Mouse (Mus musculus): ENCODE data around the gene Pde4d. TPM values are rescaled to one million over a fixed set of nuclear protein-coding genes. Genes with fewer than 3 reads are reported as not detected.

Gene Pde4d
- polyA plus RNA-seq (2014; fragmentation: Nextera tagmentation; extraction: Ambion mirVana): 9.1 and 14.8 TPM in 2 replicates

GRCm38 (mm10) chr13:108449116-108450097 lies at the start of gene Pde4d:
Gene Pde4d (plus strand): TSS chr13:108449948.
- Histone ChIP-seq H3K4me2 (replicated peaks; ENCODE audit: low read depth, low read length) (no peak within 1 kb of the TSS), H3K9me3 (ENCODE audit: control insufficient read depth, low read length) (no peaks in the 10 kb centered on the region), H3K4me3 (ENCODE audit: low read length) (no peak within 1 kb of the TSS), H3K36me3 (ENCODE audit: control insufficient read depth, insufficient read depth, low read length) (no peaks in the 10 kb centered on the region), H3K4me1 (ENCODE audit: control insufficient read depth, insufficient read depth, low read length) (0 out of 2 replicates have a peak, but pooled peaks cover 3% of the 10 kb centered on the region), H3K27me3 (ENCODE audit: control insufficient read depth, insufficient read depth, low read length) (no peaks in the 10 kb centered on the region), H3K9ac (ENCODE audit: low read depth, low read length) (no peak within 1 kb of the TSS), H3K27ac (ENCODE audit: low read depth, low read length) (no peak within 1 kb of the TSS)
- WGBS: 15% methylated on average over 10 of the region's 10 CpGs
- peak; percentile 76; the same call in 1 of the 2 replicates for ATAC-seq (ENCODE audit: low FRiP score, low TSS enrichment)

DNA sequence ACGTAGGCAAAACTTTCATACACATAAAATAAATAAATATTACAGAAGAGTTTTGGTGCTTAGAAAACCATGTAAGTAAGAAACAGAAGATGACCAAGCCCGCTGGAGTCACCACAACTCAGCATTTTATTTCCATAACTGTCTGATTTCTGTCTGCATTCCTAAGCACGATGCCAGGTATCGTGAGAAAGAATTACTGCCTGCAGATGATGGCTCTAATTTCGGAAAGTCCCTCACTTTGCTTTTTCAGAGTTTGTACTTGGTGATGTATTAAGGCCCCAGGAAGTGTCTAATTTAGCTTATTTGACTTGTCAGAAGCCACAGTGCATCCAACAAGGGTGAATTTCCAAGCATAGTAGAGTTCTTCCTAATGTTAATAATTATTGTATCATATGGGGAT lies 46.6 kb upstream of the Pde4d start:
- Histone ChIP-seq H3K9me3 (ENCODE audit: control insufficient read depth, low read length) (no peaks in the 10 kb centered on the region), H3K27ac (ENCODE audit: low read depth, low read length) (no peak overlapping the region), H3K9ac (ENCODE audit: low read depth, low read length) (no peak overlapping the region), H3K4me3 (ENCODE audit: low read length) (no peak overlapping the region), H3K4me1 (ENCODE audit: control insufficient read depth, insufficient read depth, low read length) (no peaks in the 10 kb centered on the region), H3K27me3 (ENCODE audit: control insufficient read depth, insufficient read depth, low read length) (no peaks in the 10 kb centered on the region), H3K4me2 (replicated peaks; ENCODE audit: low read depth, low read length) (no peak overlapping the region), H3K36me3 (ENCODE audit: control insufficient read depth, insufficient read depth, low read length) (no peaks in the 10 kb centered on the region)
- ATAC-seq (ENCODE audit: low FRiP score, low TSS enrichment): no peak
- 81% methylated on average over 5 of the region's 5 CpGs for WGBS

DNA sequence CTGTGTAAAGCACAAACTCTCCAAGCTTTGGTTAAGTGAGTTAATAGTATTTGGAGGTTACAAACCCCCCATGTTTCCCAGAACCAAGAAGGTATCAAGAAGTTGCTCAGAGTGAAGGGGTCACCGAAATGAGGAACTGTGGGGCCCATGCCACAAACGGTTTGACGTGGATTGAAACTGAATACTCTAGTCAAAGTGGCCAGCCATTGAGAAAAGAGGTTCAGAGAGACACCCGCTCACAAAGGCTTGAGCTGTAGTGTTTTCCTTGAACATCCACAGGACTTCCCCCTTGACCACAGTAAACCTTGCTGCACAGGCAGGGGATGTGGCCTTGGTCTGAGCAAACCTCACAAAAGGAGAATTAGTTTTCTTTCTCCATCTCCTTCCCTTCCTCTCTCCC lies 45.4 kb upstream of the Pde4d start:
- H3K36me3 ChIP-seq (ENCODE audit: control insufficient read depth, insufficient read depth, low read length): no peaks in the 10 kb centered on the region
- no peaks in the 10 kb centered on the region for H3K9me3 ChIP-seq (ENCODE audit: control insufficient read depth, low read length)
- no peak overlapping the region for H3K27ac ChIP-seq (ENCODE audit: low read depth, low read length)
- H3K9ac ChIP-seq (ENCODE audit: low read depth, low read length): no peak overlapping the region
- H3K27me3 ChIP-seq (ENCODE audit: control insufficient read depth, insufficient read depth, low read length): no peaks in the 10 kb centered on the region
- ATAC-seq (ENCODE audit: low FRiP score, low TSS enrichment): no peak
- no peaks in the 10 kb centered on the region for H3K4me1 ChIP-seq (ENCODE audit: control insufficient read depth, insufficient read depth, low read length)
- no peak overlapping the region for H3K4me3 ChIP-seq (ENCODE audit: low read length)
- WGBS: 83% methylated on average over 4 of the region's 4 CpGs
- no peak overlapping the region for H3K4me2 ChIP-seq (replicated peaks; ENCODE audit: low read depth, low read length)

DNA sequence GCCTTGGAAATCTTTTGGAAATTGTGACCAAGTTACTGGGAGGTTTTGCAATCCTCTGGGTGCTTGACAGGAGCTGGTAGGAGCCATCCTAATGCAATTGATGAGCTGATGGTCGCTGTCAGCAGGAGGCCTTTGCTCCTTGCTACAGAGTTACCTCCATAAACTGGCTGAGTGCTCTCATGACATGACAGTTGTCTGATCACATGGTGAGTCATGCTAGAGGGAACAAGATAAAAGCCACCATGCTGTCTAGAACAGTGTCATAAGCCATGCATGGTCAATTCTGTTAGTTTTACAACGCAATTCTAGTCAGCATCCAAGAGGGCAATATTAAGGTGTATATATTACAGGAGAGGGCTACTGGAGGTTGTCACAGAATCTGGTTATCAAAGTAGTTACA lies 34.3 kb upstream of the Pde4d start:
- no peaks in the 10 kb centered on the region for H3K27me3 ChIP-seq (ENCODE audit: control insufficient read depth, insufficient read depth, low read length)
- no peaks in the 10 kb centered on the region for H3K4me1 ChIP-seq (ENCODE audit: control insufficient read depth, insufficient read depth, low read length)
- no peak overlapping the region for H3K27ac ChIP-seq (ENCODE audit: low read depth, low read length)
- H3K9ac ChIP-seq (ENCODE audit: low read depth, low read length): no peak overlapping the region
- H3K36me3 ChIP-seq (ENCODE audit: control insufficient read depth, insufficient read depth, low read length): no peaks in the 10 kb centered on the region
- no peak overlapping the region for H3K4me3 ChIP-seq (ENCODE audit: low read length)
- peak; percentile 87; the same call in 1 of the 2 replicates for ATAC-seq (ENCODE audit: low FRiP score, low TSS enrichment)
- 45% methylated on average over 2 of the region's 2 CpGs for WGBS
- H3K9me3 ChIP-seq (ENCODE audit: control insufficient read depth, low read length): no peaks in the 10 kb centered on the region
- no peak overlapping the region for H3K4me2 ChIP-seq (replicated peaks; ENCODE audit: low read depth, low read length)

GRCm38 (mm10) chr13:108418741-108419507 lies 30.8 kb upstream of the Pde4d start:
- Histone ChIP-seq H3K4me2 (replicated peaks; ENCODE audit: low read depth, low read length) (no peak overlapping the region), H3K27ac (ENCODE audit: low read depth, low read length) (no peak overlapping the region), H3K9me3 (ENCODE audit: control insufficient read depth, low read length) (no peaks in the 10 kb centered on the region), H3K4me3 (ENCODE audit: low read length) (no peak overlapping the region), H3K27me3 (ENCODE audit: control insufficient read depth, insufficient read depth, low read length) (no peaks in the 10 kb centered on the region), H3K9ac (ENCODE audit: low read depth, low read length) (no peak overlapping the region), H3K4me1 (ENCODE audit: control insufficient read depth, insufficient read depth, low read length) (no peaks in the 10 kb centered on the region), H3K36me3 (ENCODE audit: control insufficient read depth, insufficient read depth, low read length) (no peaks in the 10 kb centered on the region)
- 74% methylated on average over 1 of the region's 1 CpGs for WGBS
- ATAC-seq (ENCODE audit: low FRiP score, low TSS enrichment): no peak

DNA sequence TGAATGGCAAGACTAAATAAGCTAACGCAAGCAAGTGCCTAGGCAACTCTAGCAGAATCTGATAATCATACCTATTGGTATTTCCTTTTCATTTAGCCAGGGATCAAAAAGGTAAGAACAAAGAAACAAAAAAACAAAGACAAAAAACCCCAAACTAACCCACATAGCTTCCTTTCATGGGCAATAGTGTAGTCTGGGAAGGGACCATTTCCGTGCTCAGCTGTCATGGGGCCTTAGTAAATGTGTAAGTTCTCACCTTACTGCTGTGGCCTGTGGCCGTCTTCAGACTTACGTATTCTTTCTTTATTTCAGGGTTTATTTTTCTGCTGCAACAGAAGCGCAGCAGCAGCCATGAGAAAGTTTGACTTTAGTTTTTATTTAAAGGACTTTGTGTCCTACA lies 23.4 kb upstream of the Pde4d start:
- 69% methylated on average over 5 of the region's 5 CpGs for WGBS
- H3K4me3 ChIP-seq (ENCODE audit: low read length): no peak overlapping the region
- no peaks in the 10 kb centered on the region for H3K36me3 ChIP-seq (ENCODE audit: control insufficient read depth, insufficient read depth, low read length)
- H3K27me3 ChIP-seq (ENCODE audit: control insufficient read depth, insufficient read depth, low read length): no peaks in the 10 kb centered on the region
- no peak overlapping the region for H3K4me2 ChIP-seq (replicated peaks; ENCODE audit: low read depth, low read length)
- H3K9me3 ChIP-seq (ENCODE audit: control insufficient read depth, low read length): no peaks in the 10 kb centered on the region
- no peaks in the 10 kb centered on the region for H3K4me1 ChIP-seq (ENCODE audit: control insufficient read depth, insufficient read depth, low read length)
- no peak for ATAC-seq (ENCODE audit: low FRiP score, low TSS enrichment)
- H3K27ac ChIP-seq (ENCODE audit: low read depth, low read length): no peak overlapping the region
- H3K9ac ChIP-seq (ENCODE audit: low read depth, low read length): no peak overlapping the region

DNA sequence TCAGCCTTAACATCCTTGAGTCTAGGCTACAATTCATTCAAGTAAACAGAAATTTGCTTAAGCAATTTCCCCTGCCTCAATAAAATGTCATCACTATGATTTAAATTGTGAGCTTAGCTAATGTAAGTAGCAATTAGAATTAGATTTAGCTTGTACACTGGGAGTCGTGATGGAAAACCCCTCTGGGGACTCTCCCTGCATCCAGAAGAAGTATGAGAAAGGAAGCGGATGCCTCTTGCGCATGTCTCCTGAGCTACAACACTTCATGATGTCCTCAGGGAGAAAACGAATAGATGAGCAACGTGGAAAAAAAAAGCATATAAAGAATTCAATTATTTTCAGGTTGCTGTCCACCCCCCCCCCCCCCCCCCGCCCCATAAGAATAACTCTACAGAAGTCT lies 20.9 kb upstream of the Pde4d start:
- no peak overlapping the region for H3K4me3 ChIP-seq (ENCODE audit: low read length)
- H3K9ac ChIP-seq (ENCODE audit: low read depth, low read length): no peak overlapping the region
- no peaks in the 10 kb centered on the region for H3K4me1 ChIP-seq (ENCODE audit: control insufficient read depth, insufficient read depth, low read length)
- 82% methylated on average over 6 of the region's 6 CpGs for WGBS
- no peak overlapping the region for H3K27ac ChIP-seq (ENCODE audit: low read depth, low read length)
- H3K9me3 ChIP-seq (ENCODE audit: control insufficient read depth, low read length): no peaks in the 10 kb centered on the region
- H3K36me3 ChIP-seq (ENCODE audit: control insufficient read depth, insufficient read depth, low read length): no peaks in the 10 kb centered on the region
- no peak overlapping the region for H3K4me2 ChIP-seq (replicated peaks; ENCODE audit: low read depth, low read length)
- H3K27me3 ChIP-seq (ENCODE audit: control insufficient read depth, insufficient read depth, low read length): no peaks in the 10 kb centered on the region
- ATAC-seq (ENCODE audit: low FRiP score, low TSS enrichment): no peak

- H3K4me2 ChIP-seq (replicated peaks; ENCODE audit: low read depth, low read length): no peak overlapping the region
- H3K4me3 ChIP-seq (ENCODE audit: low read length): no peak overlapping the region
- H3K9me3 ChIP-seq (ENCODE audit: control insufficient read depth, low read length): no peaks in the 10 kb centered on the region
- H3K27ac ChIP-seq (ENCODE audit: low read depth, low read length): no peak overlapping the region
- WGBS: 85% methylated on average over 2 of the region's 2 CpGs
- H3K4me1 ChIP-seq (ENCODE audit: control insufficient read depth, insufficient read depth, low read length): no peaks in the 10 kb centered on the region
- H3K36me3 ChIP-seq (ENCODE audit: control insufficient read depth, insufficient read depth, low read length): no peaks in the 10 kb centered on the region
- no peak for ATAC-seq (ENCODE audit: low FRiP score, low TSS enrichment)
- no peak overlapping the region for H3K9ac ChIP-seq (ENCODE audit: low read depth, low read length)
- no peaks in the 10 kb centered on the region for H3K27me3 ChIP-seq (ENCODE audit: control insufficient read depth, insufficient read depth, low read length)
Observed at GRCm38 (mm10) chr13:108429623-108430022, 20.1 kb upstream of the Pde4d start.

GRCm38 (mm10) chr13:108431776-108432175 lies 18.0 kb upstream of the Pde4d start:
- Histone ChIP-seq H3K27ac (ENCODE audit: low read depth, low read length) (no peak overlapping the region), H3K9me3 (ENCODE audit: control insufficient read depth, low read length) (no peaks in the 10 kb centered on the region), H3K27me3 (ENCODE audit: control insufficient read depth, insufficient read depth, low read length) (no peaks in the 10 kb centered on the region), H3K4me1 (ENCODE audit: control insufficient read depth, insufficient read depth, low read length) (no peaks in the 10 kb centered on the region), H3K36me3 (ENCODE audit: control insufficient read depth, insufficient read depth, low read length) (no peaks in the 10 kb centered on the region), H3K4me3 (ENCODE audit: low read length) (no peak overlapping the region), H3K4me2 (replicated peaks; ENCODE audit: low read depth, low read length) (no peak overlapping the region), H3K9ac (ENCODE audit: low read depth, low read length) (no peak overlapping the region)
- no peak for ATAC-seq (ENCODE audit: low FRiP score, low TSS enrichment)
- WGBS: 96% methylated on average over 3 of the region's 3 CpGs

Data from kidney, embryonic 14.5 days (tissue).